Mouse (Mus musculus): Measurements from ENCODE around the gene Adck1.

DNA sequence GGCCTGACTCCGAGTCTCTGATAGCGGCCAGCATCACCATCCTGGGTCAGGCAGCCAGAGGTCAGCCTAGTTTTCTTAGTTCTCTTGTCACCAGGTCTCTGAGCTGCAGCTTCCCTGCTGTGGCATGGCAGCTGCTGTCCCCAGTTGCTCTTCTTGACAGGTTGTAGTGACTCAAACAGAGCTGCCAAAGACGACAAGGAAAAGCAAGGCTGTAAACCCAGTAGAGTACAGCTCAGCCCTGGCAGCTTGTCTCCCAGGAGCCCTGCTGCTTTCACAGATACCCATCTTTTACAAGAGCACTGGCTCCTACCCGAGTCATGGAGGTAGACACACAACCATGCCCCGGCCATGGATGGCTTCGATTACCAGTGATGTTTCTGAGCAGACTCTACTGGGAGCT is 108.3 kb downstream of the Adck1 start:
- TF ChIP-seq MAX (IDR thresholded peaks at IDR 0.05; ENCODE audit: low read length) (no peak), CTCF (conservative IDR thresholded peaks at IDR 0.05 in 1 of 2, IDR thresholded peaks at IDR 0.05 in 1 of 2; ENCODE audit: low read depth in 2 of 2, low read length in 2 of 2) (no peak), BHLHE40 (IDR thresholded peaks at IDR 0.05; ENCODE audit: low read depth, low read length) (no peak), ZNF384 (IDR thresholded peaks at IDR 0.05; ENCODE audit: low read depth, low read length) (no peak), HCFC1 (IDR thresholded peaks at IDR 0.05; ENCODE audit: low read depth, low read length) (no peak)

Data from CH12.LX (cell line).